Comparison of ENCODE assay signal across 14 mouse cellular contexts in genomic region chr8:79829941-79830633, GRCm38 (mm10).
A peak's percentile ranks its signal among the peaks of the same experiment; 100 is the strongest.
DNase-seq lines count a peak whose midpoint lies in the region; ATAC-seq and TF ChIP-seq lines count a peak whose summit lies in the region.
"Had no signal": no experiment of that assay in that cellular context is flagged by ENCODE, and none has a peak within 500 bp of the region (broad histone marks: within the 10 kb centered on the region; RNA-seq: fewer than 3 reads in every experiment).

No protein-coding gene starts in this region.

- H3K27ac ChIP-seq in kidney, adult 2 months (ENCODE audit: insufficient read depth, low read depth, low read length): no peak overlapping the region
- H3K27ac ChIP-seq in embryonic facial prominence, embryonic 14.5 days (replicated peaks; ENCODE audit: low read depth, low read length): no peak overlapping the region
- no peak overlapping the region for H3K27ac ChIP-seq in midbrain, embryonic 15.5 days
- H3K27ac ChIP-seq: neural tube, embryonic 15.5 days had no signal

- H3K9ac ChIP-seq in embryonic facial prominence, embryonic 14.5 days (ENCODE audit: low read depth, low read length): no peak overlapping the region
- no peak overlapping the region for H3K9ac ChIP-seq in midbrain, embryonic 15.5 days
- H3K9ac ChIP-seq: neural tube, embryonic 15.5 days had no signal

- H3K36me3 ChIP-seq in kidney, adult 2 months (ENCODE audit: control insufficient read depth, insufficient read depth, low read length): no peaks in the 10 kb centered on the region
- no peaks in the 10 kb centered on the region for H3K36me3 ChIP-seq in embryonic facial prominence, embryonic 14.5 days (ENCODE audit: control insufficient read depth, insufficient read depth, low read length)
- H3K36me3 ChIP-seq in midbrain, embryonic 15.5 days (replicated peaks): no peaks in the 10 kb centered on the region
- H3K36me3 ChIP-seq: neural tube, embryonic 15.5 days had no signal

- DNase-seq in embryo, embryonic 10 days (ENCODE audit: low spot score): peak; percentile 34
- DNase-seq in embryo, embryonic 9.5 days (ENCODE audit: extremely low spot score): no peak
- DNase-seq in kidney, postnatal 10 days: peak; percentile 10
- DNase-seq in kidney, adult 2 months: no peak
- DNase-seq in embryonic facial prominence, embryonic 14.5 days (ENCODE audit: low spot score): peak; percentile 56
- DNase-seq in left cerebral cortex, postnatal 25 days (ENCODE audit: low spot score in 2 of 2): no peak
- DNase-seq: cerebellum, adult 9-10 months; heart, postnatal 4 days; right cerebral cortex, postnatal 25 days had no signal

- peak overlapping the region; percentile 44 for H3K4me2 ChIP-seq in embryonic facial prominence, embryonic 14.5 days (ENCODE audit: low read depth, low read length)
- H3K4me2 ChIP-seq in midbrain, embryonic 15.5 days: no peak overlapping the region; the same call in 1 of the 2 replicates
- H3K4me2 ChIP-seq: liver, embryonic 11.5 days had no signal

- H3K4me1 ChIP-seq in kidney, adult 2 months (ENCODE audit: control insufficient read depth, insufficient read depth, low read length): no peaks in the 10 kb centered on the region
- H3K4me1 ChIP-seq in embryonic facial prominence, embryonic 14.5 days (ENCODE audit: control insufficient read depth, insufficient read depth, low read length): peaks cover 7% of the 10 kb centered on the region; the same call in 1 of the 2 replicates
- H3K4me1 ChIP-seq in midbrain, embryonic 15.5 days: peaks cover 5% of the 10 kb centered on the region; the same call in 1 of the 2 replicates
- H3K4me1 ChIP-seq: megakaryocyte, embryonic 14.5 days had no signal

- TF ChIP-seq POLR2A in kidney, adult 2 months (IDR thresholded peaks at IDR 0.05; ENCODE audit: low read depth, low read length): no peak

- H3K4me3 ChIP-seq in kidney, adult 2 months (ENCODE audit: insufficient read depth, low read depth, low read length): no peak overlapping the region
- H3K4me3 ChIP-seq in embryonic facial prominence, embryonic 14.5 days (ENCODE audit: low read depth, low read length): peak overlapping the region; percentile 4; the same call in 1 of the 2 replicates
- H3K4me3 ChIP-seq in midbrain, embryonic 15.5 days: no peak overlapping the region
- H3K4me3 ChIP-seq: megakaryocyte, embryonic 14.5 days; neural tube, embryonic 15.5 days had no signal

- no peaks in the 10 kb centered on the region for H3K27me3 ChIP-seq in kidney, adult 2 months (replicated peaks; ENCODE audit: control insufficient read depth, insufficient read depth, low read length)
- no peaks in the 10 kb centered on the region for H3K27me3 ChIP-seq in embryonic facial prominence, embryonic 14.5 days (replicated peaks; ENCODE audit: control insufficient read depth, insufficient read depth, low read length)
- H3K27me3 ChIP-seq in midbrain, embryonic 15.5 days (replicated peaks): peaks cover 21% of the 10 kb centered on the region; the same call in 1 of the 2 replicates
- H3K27me3 ChIP-seq: megakaryocyte, embryonic 14.5 days; neural tube, embryonic 15.5 days had no signal

- ATAC-seq in embryonic facial prominence, embryonic 14.5 days (ENCODE audit: low read depth): 0 out of 2 replicates have a peak, but pooled peaks have one; percentile 44
- peak; percentile 37; the same call in 1 of the 2 replicates for ATAC-seq in midbrain, embryonic 15.5 days (replicated peaks)
- ATAC-seq in activated CD4-positive, CD25-positive, alpha-beta regulatory T cell, adult 4 months: no peak

- no peak for TF ChIP-seq CTCF in kidney, adult 2 months (conservative IDR thresholded peaks at IDR 0.05; ENCODE audit: insufficient read depth, insufficient read length, low read depth, low read length)

- no peaks in the 10 kb centered on the region for H3K9me3 ChIP-seq in embryonic facial prominence, embryonic 14.5 days (ENCODE audit: control insufficient read depth, low read length)
- no peaks in the 10 kb centered on the region for H3K9me3 ChIP-seq in midbrain, embryonic 15.5 days
- H3K9me3 ChIP-seq: neural tube, embryonic 15.5 days had no signal

- WGBS in kidney, adult 2 months: 27% methylated on average over 19 of the region's 19 CpGs
- 38% methylated on average over 19 of the region's 19 CpGs for WGBS in embryonic facial prominence, embryonic 14.5 days
- 51% methylated on average over 19 of the region's 19 CpGs for WGBS in midbrain, embryonic 15.5 days

- intact Hi-C loops in left cerebral cortex, postnatal 25 days (cut with DNase I): no loop called here

Comparison
In these comparisons a context has a peak if more than half of its experiments do, and no peak if none do; other contexts are left out.
1. DNase-seq: peak in embryo, embryonic 10 days (single experiment), kidney, postnatal 10 days (single experiment) and embryonic facial prominence, embryonic 14.5 days (single experiment); none in embryo, embryonic 9.5 days (single experiment), kidney, adult 2 months (single experiment) and left cerebral cortex, postnatal 25 days (0 of 2).